Mouse (Mus musculus) spleen, postnatal 14 days (tissue): ENCODE results near the gene Hhip.

Experiments used
- DNase-seq, 2 experiments: peaks; one replicate each; pipeline ENCODE4 v3.0.0; 2021 to 2022; ENCODE audit warnings: low spot score in 2 of 2

The Hhip gene

DNA sequence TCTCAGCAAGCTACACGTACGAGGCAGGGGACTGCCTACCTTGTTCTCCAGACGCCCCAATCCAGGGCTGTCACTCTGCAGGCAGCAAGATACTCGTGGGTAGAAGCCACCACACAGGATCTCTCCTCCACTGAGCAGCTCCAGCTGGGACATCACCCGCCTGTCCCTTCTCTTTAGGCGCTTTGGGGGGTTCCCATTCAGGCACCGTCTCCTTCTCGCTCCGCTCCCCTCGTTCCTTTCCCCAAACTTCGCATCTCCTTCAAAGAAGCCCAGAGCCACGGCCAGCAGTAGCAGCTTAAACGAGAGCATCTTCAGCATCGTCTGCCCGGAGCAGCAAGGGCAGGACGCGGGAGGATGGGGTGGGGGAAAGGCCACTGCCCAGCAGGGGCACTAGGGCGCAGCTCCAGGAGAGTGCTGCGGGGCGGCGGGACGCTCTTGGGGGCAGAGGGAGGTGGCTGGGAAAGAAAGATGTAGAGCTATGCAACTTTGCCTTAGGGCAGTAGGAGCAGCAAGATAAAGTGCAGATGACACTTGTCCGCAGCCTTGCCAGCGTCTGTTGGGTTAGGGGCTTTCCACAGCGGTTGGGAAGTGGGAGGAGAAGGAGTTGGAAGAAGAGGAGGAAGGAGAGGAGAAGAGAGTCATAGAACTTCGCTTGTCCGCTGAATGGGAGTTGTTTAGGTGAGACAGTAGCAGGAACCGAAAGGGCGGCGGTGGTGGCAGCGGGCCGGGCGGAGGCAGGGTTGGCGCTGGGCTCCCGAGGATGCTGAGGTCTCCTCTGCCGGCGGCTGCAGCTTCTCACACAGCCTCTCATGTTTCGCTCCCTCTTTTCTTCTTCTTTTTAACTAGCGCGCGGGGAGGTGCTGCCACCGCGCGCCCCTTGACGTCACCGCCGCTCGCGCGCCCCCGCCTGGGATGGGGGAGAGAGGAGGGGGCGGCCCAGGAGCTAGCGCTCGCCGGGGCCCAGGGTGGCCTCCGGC is at the start of gene Hhip:
TSS of gene Hhip (minus strand) at position 809 of the 977 bp plus-strand sequence.
- DNase-seq: peak in 1 of 2 experiments; percentile 1

DNA sequence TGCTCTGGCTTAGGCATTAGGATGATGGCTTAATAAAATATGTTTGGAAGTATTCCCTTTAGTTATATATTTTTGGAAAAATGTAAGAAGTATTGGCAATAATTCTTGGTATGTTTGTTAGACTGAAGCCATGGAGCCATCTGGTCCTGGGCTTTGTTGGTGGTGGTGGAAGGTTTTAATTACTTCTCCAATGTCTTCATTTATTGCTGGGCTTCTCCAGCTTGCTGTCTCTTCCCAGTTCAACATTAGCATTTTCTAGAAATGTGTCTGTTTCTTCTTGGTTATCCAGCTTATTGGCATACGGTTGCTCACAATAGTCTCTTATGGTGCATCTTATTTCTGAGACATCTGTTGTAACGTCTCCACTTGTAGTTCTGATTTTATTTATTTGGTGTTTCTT is 29.2 kb upstream of the Hhip start:
- no peak for DNase-seq

DNA sequence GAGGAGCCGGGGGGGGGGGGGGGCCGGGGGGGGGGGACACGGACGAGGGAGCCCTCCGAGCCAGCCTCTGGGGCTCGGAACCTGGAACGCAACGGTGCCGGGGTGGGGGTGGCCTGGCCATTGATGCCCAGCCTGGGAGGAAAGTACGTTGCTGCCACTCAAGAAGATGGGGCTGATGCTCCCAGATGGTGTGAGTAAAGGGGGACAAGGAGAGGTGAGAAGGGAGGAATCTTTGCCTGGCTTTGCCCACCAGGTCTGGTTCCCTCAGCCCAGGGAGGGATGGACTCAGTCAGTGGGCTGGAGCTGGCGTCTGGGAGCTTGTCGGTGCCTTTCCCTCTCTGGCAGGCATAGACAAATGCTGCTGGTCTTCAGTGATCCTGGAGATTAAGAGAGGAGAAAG is 387 bp upstream of the Hhip start:
- DNase-seq: no peak

DNA sequence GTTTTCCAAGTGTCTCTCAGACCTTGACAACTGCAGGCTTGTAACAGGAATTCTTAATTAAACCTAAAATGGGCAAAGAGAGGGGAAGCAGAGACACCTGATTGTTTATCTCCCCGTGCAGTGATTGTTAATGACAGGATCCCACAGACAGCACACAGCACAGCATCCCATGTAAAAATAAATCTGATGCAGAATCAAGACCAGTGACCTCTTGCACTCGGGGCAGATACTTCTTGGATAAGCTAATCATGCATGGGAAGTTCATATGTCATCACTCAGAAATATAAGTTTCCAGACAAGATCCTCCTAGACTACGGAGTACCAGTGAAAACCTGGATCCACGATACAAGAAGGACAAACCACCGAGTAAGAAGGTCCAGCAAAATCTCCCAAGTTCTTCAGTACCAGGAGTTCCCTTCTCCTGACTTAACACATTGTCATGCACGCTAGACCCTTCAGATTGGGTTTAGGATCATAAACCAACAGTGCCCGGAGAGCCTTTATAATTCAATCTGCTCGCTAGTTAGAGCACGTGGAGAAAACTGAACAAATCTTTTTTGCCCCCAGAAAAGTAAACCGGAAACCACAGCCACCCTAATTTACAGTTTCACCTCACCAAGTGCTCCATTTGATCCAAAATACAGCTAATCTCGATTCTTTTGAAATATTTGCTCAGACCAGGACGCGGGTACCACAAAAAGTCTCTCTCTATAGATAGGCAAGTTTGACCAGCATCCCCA is 1.3 kb downstream of the Hhip start:
- no peak for DNase-seq

DNA sequence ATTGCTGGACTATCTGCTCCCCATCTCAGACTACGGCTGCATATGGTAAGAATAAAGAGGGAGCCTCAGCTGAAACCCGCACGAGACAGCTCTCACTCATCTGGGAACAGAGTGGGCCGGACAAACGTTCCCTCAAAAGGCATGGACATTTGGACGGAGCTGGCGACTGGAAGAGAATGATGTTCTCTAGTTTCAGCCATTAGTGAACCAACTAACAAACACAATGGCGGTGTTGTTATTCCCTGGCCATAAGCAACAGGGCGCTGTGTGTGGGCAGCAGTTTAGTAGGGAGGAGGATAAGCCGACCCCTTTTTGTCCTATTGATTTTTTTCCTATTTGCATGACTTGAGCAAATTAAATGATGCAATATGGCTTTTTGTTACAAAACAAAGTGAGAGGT is 2.0 kb downstream of the Hhip start:
- no peak for DNase-seq

DNA sequence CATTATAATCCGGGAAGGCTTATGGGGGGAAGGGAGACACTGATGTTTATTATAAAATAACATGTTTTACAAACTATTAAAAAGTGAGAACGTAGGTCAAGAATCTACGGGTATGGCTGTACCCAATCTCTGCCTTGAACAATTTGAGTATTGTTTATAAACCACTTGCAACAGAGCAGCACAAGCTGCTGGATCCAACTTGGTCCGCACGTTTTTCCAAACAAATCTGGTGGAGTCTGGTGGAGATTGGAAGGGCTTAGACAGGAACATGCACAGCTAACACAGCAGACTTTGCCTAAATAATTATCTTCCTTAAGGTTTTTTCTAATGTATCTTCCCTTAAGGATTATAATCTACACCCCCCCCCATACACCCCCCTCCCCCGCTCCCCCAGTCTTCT is 2.7 kb downstream of the Hhip start:
- DNase-seq: no peak

DNA sequence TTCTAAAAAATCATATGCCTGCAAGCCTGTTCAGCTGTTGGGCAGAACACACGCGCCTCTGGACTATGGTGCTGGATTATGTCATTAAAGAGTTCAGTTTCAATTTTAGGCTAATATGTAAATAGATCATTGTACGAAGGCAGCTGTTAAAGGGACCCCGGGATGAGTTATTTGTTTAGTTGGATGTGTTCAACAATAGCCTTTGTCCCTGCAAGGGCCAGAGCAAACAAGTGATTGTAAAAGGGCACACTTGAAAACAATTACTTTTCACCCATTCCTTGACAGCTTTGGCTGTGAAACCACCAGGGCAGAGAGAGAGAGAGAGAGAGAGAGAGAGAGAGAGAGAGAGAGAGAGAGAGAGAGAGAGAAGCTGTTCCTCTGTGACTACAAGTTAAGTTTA is 3.6 kb downstream of the Hhip start:
- DNase-seq: no peak

DNA sequence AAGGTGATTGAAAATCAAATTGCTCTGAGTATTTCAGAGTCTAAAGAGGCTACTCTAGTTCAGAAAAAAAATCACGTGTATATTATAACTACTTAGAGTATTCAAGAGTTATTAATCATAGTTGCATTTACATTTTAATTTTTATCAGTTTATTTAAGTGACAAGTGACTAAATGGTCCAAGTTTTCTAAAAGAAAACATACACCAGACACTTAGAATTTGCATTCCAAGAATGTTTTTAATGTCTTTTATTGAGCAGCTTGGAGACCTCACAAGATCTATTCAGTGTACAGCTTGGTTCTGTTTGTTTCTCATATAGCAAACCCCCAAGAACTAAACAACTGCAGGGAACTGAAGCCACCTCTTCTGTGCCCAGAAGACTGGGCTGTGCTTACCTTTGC is 5.0 kb downstream of the Hhip start:
- DNase-seq: no peak

DNA sequence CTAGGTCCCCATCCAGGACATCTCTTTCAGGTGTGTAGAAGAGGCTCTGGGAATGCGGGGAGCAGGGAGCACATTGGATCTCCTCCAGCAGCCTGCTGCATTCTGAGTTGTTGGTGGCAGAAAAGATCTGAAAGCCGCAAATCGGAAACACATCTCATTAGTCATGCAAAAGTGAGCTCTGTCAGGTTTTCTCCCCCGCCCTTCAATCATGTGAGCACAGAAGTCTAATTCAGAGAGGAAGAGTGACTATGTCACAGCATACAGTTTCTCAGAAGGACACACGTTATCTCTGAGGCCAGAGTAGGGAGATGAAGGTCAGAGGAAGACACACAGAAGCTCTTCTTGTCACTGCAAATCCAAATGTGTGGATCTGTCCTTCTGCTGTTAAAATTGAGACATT is 6.3 kb downstream of the Hhip start:
- no peak for DNase-seq

DNA sequence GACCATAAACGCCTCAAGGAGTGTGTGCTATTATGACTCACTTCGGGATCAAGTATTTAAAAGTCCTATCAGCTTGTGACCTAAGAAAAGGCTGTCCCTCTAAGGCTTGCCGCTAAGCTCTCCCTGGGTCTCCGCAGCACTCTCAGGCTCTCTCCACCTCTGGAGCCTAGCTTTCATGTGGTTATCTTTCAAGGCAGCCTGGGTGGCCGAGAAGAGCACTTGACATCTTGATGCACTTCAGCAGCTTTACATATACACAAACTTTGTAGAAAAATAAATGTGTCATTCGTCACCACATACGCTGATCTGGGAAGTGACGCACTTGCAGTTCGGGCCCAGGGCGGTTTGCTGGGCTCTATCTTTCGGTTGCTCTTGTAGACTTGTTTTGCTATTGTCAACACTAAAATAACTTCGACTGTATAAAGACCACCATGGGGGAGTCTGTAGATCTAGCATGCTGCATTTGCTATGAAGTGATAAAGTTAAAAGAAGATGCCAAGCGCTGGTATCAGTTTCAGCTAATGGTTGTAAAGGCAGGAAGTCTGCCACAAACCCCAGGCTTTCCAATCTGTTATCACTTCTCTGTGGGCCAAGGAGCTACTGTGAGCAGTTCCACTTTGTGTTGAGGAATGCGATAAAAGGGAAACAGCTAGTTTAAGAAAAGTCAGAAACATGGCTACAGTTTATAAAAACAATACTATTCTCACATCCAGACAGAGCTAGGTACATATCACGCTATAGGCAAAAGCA is 8.4 kb downstream of the Hhip start:
- DNase-seq: no peak

DNA sequence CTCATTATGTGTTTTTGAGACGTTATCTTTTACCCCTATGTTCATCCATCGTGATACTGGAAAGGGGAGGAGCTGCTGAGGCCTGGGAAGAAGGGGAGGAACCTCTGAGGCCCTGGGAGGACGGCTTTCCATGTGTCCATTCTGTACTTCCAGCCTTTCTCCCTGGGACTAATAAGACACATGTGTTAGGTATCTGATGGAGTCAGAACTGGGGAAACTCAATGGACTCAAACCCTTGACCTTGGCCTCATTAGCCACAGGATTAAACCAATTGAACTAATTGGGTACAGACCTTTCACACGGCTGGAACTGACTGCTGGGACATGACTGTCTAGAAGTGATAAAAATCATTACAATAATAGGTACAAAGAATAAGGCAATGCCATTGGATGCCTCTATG is 9.6 kb downstream of the Hhip start:
- no peak for DNase-seq

DNA sequence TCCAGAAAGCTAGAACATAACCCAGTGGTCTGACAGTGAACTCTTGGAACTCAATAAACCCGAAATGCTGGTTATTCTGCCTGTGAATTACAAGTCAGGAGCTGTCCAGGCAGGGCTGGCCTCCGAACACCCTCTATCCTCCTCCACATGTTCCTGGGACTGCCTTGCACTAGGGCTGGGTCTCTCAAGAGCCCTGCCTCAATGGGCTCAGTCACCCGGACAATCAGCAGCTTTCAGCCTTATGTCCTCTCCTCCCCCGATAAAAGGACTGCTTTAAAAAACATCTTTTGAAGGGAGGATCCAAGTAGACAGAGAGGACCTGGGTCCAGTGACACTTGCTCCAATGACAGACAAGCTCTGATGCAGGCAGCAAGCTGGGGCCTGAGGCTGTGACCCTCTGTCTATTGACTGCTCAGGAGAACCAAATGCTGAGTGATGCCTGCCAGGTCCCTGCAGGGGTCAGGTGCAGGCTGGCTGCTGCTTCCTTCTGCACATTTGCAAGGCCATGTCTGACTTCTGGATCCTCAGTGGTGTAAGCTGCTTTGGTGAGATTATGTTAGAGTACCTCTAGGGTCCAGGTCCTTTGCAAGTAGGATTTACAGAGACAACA is 20.1 kb downstream of the Hhip start:
- no peak for DNase-seq

DNA sequence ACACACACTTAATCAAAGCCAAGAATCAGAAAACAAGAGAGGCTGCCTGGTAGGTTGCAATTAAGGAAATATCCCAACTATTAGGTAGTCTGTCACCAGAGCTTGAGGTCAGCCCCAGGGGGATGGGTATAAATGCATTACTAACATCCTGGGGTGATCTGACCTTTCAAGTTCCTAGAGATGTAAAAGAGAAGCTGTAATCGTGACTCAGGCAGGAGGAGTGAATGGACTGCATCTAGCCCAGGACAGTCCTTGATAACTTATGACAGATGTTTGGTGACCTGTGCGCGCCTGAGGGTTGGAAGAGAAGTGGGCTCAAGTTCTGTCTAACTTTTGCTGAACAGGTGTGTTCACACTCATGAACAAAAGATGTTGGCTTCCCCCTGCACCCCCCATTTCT is 25.2 kb downstream of the Hhip start:
- DNase-seq: no peak

DNA sequence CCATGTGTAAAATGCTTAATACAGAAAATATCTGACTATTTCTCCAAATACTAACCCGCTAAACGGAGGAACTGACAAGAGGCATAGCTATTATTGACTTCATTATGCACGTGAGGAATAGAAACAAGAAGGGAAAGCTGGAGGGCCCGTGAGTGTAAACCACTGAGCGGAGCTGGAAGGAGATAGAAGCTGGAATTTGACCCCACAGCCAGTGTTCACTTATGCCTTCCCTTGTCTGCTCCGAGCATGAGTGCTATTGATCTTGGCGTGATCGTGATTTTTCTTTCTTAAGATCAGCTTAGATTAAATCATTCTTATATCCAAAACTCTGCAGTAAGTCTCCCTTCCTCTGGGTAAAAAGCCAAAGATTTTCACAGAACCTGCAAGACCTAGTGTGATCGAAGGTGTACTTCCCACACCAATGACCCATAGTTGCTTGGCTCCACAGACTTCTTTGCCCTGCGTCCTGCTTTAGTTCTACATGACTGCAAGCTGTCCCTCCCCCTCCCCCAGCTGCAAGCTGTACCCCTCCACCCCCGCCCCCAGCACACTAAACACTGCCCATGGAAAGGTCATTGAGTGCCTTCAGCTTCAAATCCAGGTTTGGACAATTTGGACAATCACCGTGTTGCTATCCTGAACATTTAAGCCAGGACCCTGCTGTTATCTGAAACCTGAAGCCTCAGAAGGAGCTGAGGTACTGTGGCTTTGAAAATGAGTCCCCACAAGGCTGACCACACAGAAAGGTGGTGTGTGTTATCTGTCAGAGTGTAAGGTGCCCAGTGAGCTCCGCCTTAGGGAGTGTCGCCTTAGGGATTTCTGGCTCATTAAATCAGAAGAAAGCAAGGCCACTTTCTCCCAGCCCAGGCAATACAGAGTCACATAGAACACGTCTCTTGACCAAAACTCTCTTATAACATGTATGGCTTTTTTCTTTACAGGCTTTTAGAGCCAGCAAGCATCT is 26.2 kb downstream of the Hhip start:
- no peak for DNase-seq

DNA sequence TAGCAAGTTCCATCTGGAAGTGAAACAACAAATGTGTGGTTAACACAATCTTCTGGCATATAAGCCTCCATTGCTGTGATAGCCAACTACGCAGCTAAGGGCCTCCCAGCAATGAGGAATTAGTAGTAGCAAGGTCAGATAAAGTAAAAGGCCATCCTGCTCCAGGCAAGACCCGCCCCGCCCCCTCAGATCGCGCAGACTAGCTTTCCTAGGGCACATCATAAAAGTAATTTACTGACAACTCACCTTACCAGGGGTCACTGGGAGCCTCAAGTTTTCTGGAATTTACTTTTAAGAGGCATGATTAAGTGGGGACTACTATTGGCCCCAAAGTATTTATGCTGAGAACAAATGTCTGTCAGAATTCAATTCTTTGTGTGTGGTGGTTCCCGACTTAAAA is 28.2 kb downstream of the Hhip start:
- DNase-seq: no peak

DNA sequence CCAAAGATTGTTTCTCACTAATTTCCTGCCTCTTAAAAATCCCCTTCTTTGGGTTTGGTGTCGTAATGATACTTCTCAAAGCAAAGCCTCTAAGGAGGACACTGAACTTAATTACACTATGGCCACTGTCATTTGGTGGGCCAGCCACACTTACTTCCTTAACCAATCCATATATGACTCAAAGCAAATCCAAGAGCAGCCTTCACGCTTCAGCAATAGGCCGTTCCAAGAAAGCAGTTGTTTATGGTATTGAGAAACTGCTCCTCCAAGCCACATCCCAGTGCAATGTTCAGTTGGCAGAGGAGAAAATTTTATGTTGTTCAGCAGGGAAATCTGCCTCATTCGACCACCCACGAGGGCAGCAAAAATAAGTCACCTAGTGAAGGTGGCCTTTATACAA is 37.3 kb downstream of the Hhip start:
- no peak for DNase-seq

DNA sequence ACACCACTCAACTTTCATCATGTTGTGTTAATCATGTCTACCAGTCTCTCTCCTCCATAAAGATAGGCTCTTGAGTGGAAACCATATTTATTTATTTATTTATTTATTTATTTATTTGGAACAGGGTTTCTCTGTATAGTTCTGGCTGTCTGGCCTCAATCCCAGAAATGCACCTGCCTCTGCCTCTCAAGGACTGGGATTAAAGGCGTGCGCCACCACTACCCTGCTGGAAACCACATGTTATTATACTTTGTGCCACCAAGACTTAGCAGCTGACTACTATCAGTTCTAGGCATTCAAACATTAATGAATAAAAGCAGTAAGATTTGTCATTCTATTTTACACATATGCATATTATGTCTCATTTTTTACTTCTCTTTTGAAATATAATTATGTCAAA is 42.0 kb downstream of the Hhip start:
- DNase-seq: no peak

DNA sequence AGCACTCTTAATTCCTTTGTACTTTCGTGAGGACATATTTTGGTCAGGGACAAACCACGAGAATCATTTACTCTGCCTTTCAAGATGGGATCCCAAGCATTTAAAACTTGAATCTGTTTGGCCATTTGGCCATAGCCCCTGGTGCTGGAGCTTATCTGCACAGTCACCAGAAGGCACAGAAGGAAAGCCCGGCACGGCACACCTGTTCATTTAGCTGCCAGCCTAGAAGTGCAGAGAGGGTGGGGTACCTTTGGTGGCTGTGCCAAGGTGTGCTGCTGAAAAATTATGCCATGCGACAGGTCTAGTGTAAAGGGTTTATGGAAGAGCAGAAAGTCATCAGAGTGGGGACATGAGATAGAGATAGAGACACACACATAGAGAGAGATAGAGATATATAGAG is 53.4 kb downstream of the Hhip start:
- no peak for DNase-seq

DNA sequence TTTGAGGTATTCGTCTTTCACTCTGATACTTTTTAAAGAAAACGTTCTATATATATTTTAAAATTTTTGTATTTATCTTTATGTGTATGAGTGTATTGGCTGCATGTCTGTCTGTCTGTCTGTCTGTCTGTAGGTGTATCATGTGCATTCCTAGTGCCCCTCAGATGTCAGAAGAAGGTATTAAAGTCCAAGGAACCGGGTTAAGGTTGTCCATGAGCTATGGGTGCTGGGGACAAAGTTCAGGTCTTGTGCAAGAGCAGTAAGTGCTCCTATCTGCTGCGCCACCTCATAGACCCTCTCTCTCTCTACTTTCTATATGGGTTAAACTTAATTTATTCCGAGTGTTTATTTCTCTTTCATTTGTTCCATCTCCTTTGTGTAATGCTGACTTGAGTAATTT is 55.5 kb downstream of the Hhip start:
- DNase-seq: no peak

DNA sequence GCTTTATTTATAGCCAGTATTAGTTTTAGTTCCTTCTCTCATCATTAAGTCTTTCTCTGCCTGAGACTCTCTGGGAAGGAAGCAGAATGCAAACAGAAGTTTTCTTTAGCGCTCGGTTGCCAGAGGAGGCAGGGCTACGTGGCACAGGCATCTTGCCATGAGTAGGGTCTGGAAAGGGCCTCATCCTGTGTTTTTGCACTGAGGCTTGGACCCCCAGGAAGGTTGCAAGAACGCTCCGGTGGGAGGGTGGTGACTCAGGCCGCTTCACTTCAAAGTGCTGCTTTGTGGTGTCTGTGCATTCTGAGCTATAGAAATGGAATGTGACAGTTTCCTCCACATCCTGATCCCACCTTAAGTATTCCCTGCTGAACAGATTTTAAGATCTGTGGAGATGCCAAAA is 62.7 kb downstream of the Hhip start:
- no peak for DNase-seq

DNA sequence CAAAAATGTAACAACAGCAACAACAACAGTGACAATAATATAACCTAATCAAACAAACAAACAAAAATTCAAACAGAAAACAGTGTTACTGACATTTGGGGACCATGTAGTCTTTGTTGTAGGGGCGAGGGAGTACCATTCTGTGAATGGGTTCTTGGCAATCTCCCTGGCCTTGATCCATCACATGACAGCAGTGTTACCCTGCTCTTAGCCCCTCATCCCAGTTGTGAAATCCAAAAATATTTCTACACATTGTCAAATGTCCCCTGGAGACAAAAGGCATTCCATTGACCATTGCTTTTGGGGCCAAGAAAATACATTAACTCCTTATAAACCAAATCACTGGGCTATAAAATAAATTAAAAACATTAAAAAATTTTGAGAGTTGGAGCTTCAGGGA is 64.3 kb downstream of the Hhip start:
- DNase-seq: no peak
